Mouse (Mus musculus): ENCODE measurements around the gene Srrm3. TPM values are rescaled to one million over a fixed set of nuclear protein-coding genes. Genes with fewer than 3 reads are reported as not detected.

Srrm3 gene
- polyA plus RNA-seq, 1 experiment from 2014 or later, result 4.8 TPM

GRCm38 (mm10) chr5:135899833-135900232 is 93.1 kb downstream of the Srrm3 start:
- no peaks in the 10 kb centered on the region for H3K27me3 ChIP-seq (ENCODE audit: control insufficient read depth, insufficient read depth, low read length)
- 59% methylated on average over 4 of the region's 4 CpGs for WGBS

GRCm38 (mm10) chr5:135900701-135901100 is 94.0 kb downstream of the Srrm3 start:
- ATAC-seq (ENCODE audit: insufficient number of reproducible peaks, insufficient read depth, low FRiP score, low read depth), result no peak
- Histone ChIP-seq H3K9me3 (ENCODE audit: control insufficient read depth, low read depth, low read length) (no peaks in the 10 kb centered on the region), H3K36me3 (ENCODE audit: control insufficient read depth, insufficient read depth, low read length) (no peaks in the 10 kb centered on the region; the same call in 1 of the 2 replicates), H3K4me3 (ENCODE audit: low read depth, low read length) (no peak overlapping the region), H3K9ac (replicated peaks; ENCODE audit: low read depth, low read length) (no peak overlapping the region), H3K27ac (ENCODE audit: low read length) (no peak overlapping the region), H3K4me2 (replicated peaks; ENCODE audit: low read depth, low read length) (no peak overlapping the region), H3K4me1 (ENCODE audit: control insufficient read depth, insufficient read depth, low read length) (peaks cover under 1% of the 10 kb centered on the region; the same call in 1 of the 2 replicates), H3K27me3 (ENCODE audit: control insufficient read depth, insufficient read depth, low read length) (no peaks in the 10 kb centered on the region)
- 80% methylated on average over 3 of the region's 3 CpGs for WGBS

More at GRCm38 (mm10) chr5:135899833-135900232, 93.1 kb downstream of the Srrm3 start:
- no peak overlapping the region for H3K4me3 ChIP-seq (ENCODE audit: low read depth, low read length)
- H3K9me3 ChIP-seq (ENCODE audit: control insufficient read depth, low read depth, low read length), result no peaks in the 10 kb centered on the region
- no peak overlapping the region for H3K9ac ChIP-seq (replicated peaks; ENCODE audit: low read depth, low read length)
- no peaks in the 10 kb centered on the region; the same call in 1 of the 2 replicates for H3K4me1 ChIP-seq (ENCODE audit: control insufficient read depth, insufficient read depth, low read length)
- H3K4me2 ChIP-seq (replicated peaks; ENCODE audit: low read depth, low read length), result no peak overlapping the region
- H3K36me3 ChIP-seq (ENCODE audit: control insufficient read depth, insufficient read depth, low read length), result no peaks in the 10 kb centered on the region; the same call in 1 of the 2 replicates
- no peak for ATAC-seq (ENCODE audit: insufficient number of reproducible peaks, insufficient read depth, low FRiP score, low read depth)
- no peak overlapping the region for H3K27ac ChIP-seq (ENCODE audit: low read length)

GRCm38 (mm10) chr5:135901354-135902095 is 94.8 kb downstream of the Srrm3 start:
- Histone ChIP-seq H3K4me3 (ENCODE audit: low read depth, low read length) (no peak overlapping the region), H3K4me2 (replicated peaks; ENCODE audit: low read depth, low read length) (no peak overlapping the region), H3K9ac (replicated peaks; ENCODE audit: low read depth, low read length) (no peak overlapping the region), H3K27ac (ENCODE audit: low read length) (no peak overlapping the region), H3K36me3 (ENCODE audit: control insufficient read depth, insufficient read depth, low read length) (no peaks in the 10 kb centered on the region; the same call in 1 of the 2 replicates), H3K4me1 (ENCODE audit: control insufficient read depth, insufficient read depth, low read length) (peaks cover 4% of the 10 kb centered on the region; the same call in 1 of the 2 replicates), H3K27me3 (ENCODE audit: control insufficient read depth, insufficient read depth, low read length) (no peaks in the 10 kb centered on the region), H3K9me3 (ENCODE audit: control insufficient read depth, low read depth, low read length) (no peaks in the 10 kb centered on the region)
- WGBS, result 66% methylated on average over 6 of the region's 6 CpGs
- no peak for ATAC-seq (ENCODE audit: insufficient number of reproducible peaks, insufficient read depth, low FRiP score, low read depth)

- no peak; the same call in 1 of the 2 replicates for ATAC-seq (ENCODE audit: insufficient number of reproducible peaks, insufficient read depth, low FRiP score, low read depth)
- Histone ChIP-seq H3K27ac (ENCODE audit: low read length) (no peak overlapping the region), H3K9ac (replicated peaks; ENCODE audit: low read depth, low read length) (no peak overlapping the region), H3K36me3 (ENCODE audit: control insufficient read depth, insufficient read depth, low read length) (peaks cover 6% of the 10 kb centered on the region), H3K4me2 (replicated peaks; ENCODE audit: low read depth, low read length) (peak overlapping the region; percentile 80), H3K9me3 (ENCODE audit: control insufficient read depth, low read depth, low read length) (no peaks in the 10 kb centered on the region), H3K4me3 (ENCODE audit: low read depth, low read length) (peak overlapping the region; percentile 34), H3K4me1 (ENCODE audit: control insufficient read depth, insufficient read depth, low read length) (peaks cover 4% of the 10 kb centered on the region; the same call in 1 of the 2 replicates), H3K27me3 (ENCODE audit: control insufficient read depth, insufficient read depth, low read length) (no peaks in the 10 kb centered on the region)
- WGBS, result 29% methylated on average over 7 of the region's 7 CpGs
These were observed 96.4 kb downstream of the Srrm3 start for GRCm38 (mm10) chr5:135903058-135903457.

GRCm38 (mm10) chr5:135903551-135904151 is 97.0 kb downstream of the Srrm3 start:
- peak; percentile 96 for ATAC-seq (ENCODE audit: insufficient number of reproducible peaks, insufficient read depth, low FRiP score, low read depth)
- Histone ChIP-seq H3K27ac (ENCODE audit: low read length) (no peak overlapping the region), H3K9ac (replicated peaks; ENCODE audit: low read depth, low read length) (peak overlapping the region; percentile 22; the same call in 1 of the 2 replicates), H3K9me3 (ENCODE audit: control insufficient read depth, low read depth, low read length) (no peaks in the 10 kb centered on the region), H3K4me2 (replicated peaks; ENCODE audit: low read depth, low read length) (peak overlapping the region; percentile 80), H3K4me1 (ENCODE audit: control insufficient read depth, insufficient read depth, low read length) (peaks cover 4% of the 10 kb centered on the region; the same call in 1 of the 2 replicates), H3K36me3 (ENCODE audit: control insufficient read depth, insufficient read depth, low read length) (peaks cover 9% of the 10 kb centered on the region), H3K4me3 (ENCODE audit: low read depth, low read length) (peak overlapping the region; percentile 34), H3K27me3 (ENCODE audit: control insufficient read depth, insufficient read depth, low read length) (no peaks in the 10 kb centered on the region)
- 1% methylated on average over 30 of the region's 30 CpGs for WGBS

- Histone ChIP-seq H3K27ac (ENCODE audit: low read length) (no peak overlapping the region), H3K4me1 (ENCODE audit: control insufficient read depth, insufficient read depth, low read length) (peaks cover 4% of the 10 kb centered on the region; the same call in 1 of the 2 replicates), H3K4me2 (replicated peaks; ENCODE audit: low read depth, low read length) (peak overlapping the region; percentile 80; the same call in 1 of the 2 replicates), H3K9ac (replicated peaks; ENCODE audit: low read depth, low read length) (no peak overlapping the region), H3K36me3 (ENCODE audit: control insufficient read depth, insufficient read depth, low read length) (peaks cover 15% of the 10 kb centered on the region), H3K9me3 (ENCODE audit: control insufficient read depth, low read depth, low read length) (no peaks in the 10 kb centered on the region), H3K27me3 (ENCODE audit: control insufficient read depth, insufficient read depth, low read length) (no peaks in the 10 kb centered on the region), H3K4me3 (ENCODE audit: low read depth, low read length) (peak overlapping the region; percentile 34; the same call in 1 of the 2 replicates)
- 65% methylated on average over 5 of the region's 5 CpGs for WGBS
- no peak for ATAC-seq (ENCODE audit: insufficient number of reproducible peaks, insufficient read depth, low FRiP score, low read depth)
These were observed 97.6 kb downstream of the Srrm3 start for GRCm38 (mm10) chr5:135904259-135904658.

- Histone ChIP-seq H3K4me2 (replicated peaks; ENCODE audit: low read depth, low read length) (no peak overlapping the region), H3K4me3 (ENCODE audit: low read depth, low read length) (no peak overlapping the region), H3K9me3 (ENCODE audit: control insufficient read depth, low read depth, low read length) (no peaks in the 10 kb centered on the region), H3K4me1 (ENCODE audit: control insufficient read depth, insufficient read depth, low read length) (peaks cover 4% of the 10 kb centered on the region; the same call in 1 of the 2 replicates), H3K36me3 (ENCODE audit: control insufficient read depth, insufficient read depth, low read length) (peaks cover 27% of the 10 kb centered on the region), H3K27ac (ENCODE audit: low read length) (no peak overlapping the region), H3K9ac (replicated peaks; ENCODE audit: low read depth, low read length) (no peak overlapping the region), H3K27me3 (ENCODE audit: control insufficient read depth, insufficient read depth, low read length) (no peaks in the 10 kb centered on the region)
- no peak for ATAC-seq (ENCODE audit: insufficient number of reproducible peaks, insufficient read depth, low FRiP score, low read depth)
- 54% methylated on average over 8 of the region's 8 CpGs for WGBS
These were observed 98.9 kb downstream of the Srrm3 start for GRCm38 (mm10) chr5:135905320-135906225.

GRCm38 (mm10) chr5:135906846-135907245 is 100.2 kb downstream of the Srrm3 start:
- Histone ChIP-seq H3K36me3 (ENCODE audit: control insufficient read depth, insufficient read depth, low read length) (peaks cover 40% of the 10 kb centered on the region), H3K9me3 (ENCODE audit: control insufficient read depth, low read depth, low read length) (no peaks in the 10 kb centered on the region), H3K4me2 (replicated peaks; ENCODE audit: low read depth, low read length) (no peak overlapping the region), H3K4me3 (ENCODE audit: low read depth, low read length) (no peak overlapping the region), H3K9ac (replicated peaks; ENCODE audit: low read depth, low read length) (no peak overlapping the region), H3K4me1 (ENCODE audit: control insufficient read depth, insufficient read depth, low read length) (peaks cover 4% of the 10 kb centered on the region; the same call in 1 of the 2 replicates), H3K27me3 (ENCODE audit: control insufficient read depth, insufficient read depth, low read length) (no peaks in the 10 kb centered on the region), H3K27ac (ENCODE audit: low read length) (no peak overlapping the region)
- WGBS, result 79% methylated on average over 4 of the region's 4 CpGs
- ATAC-seq (ENCODE audit: insufficient number of reproducible peaks, insufficient read depth, low FRiP score, low read depth), result no peak
